Mouse (Mus musculus): ENCODE data around the gene Pdlim5. TPM values are rescaled to one million over a fixed set of nuclear protein-coding genes. Genes with fewer than 3 reads are reported as not detected.

The Pdlim5 gene
- total and polyA plus RNA-seq, 3 experiments = 508 to 668 (median 609) TPM

Other genes starting within 250 kb of the Pdlim5 start
- gene Bmpr1b, start 226.3 kb downstream of the Pdlim5 start, total RNA-seq (2021) = under 1 TPM; 0.29 to 0.30 TPM
- gene Bmpr1b, start 226.3 kb downstream of the Pdlim5 start, polyA plus RNA-seq (2012; rRNA removed) = 0.18 and 0.43 TPM in 2 replicates
- gene Gbp5, start 98.3 kb upstream of the Pdlim5 start, total RNA-seq (2021) = 10 to 100 TPM in 1 of 2 experiments, 1 to 10 TPM in 1; 6.0 to 10.9 TPM
- gene Gbp5, start 98.3 kb upstream of the Pdlim5 start, polyA plus RNA-seq (2012; rRNA removed) = 2.1 and 4.3 TPM in 2 replicates
- gene Gbp7, start 134.6 kb upstream of the Pdlim5 start, total RNA-seq (2021) = 10 to 100 TPM in 1 of 2 experiments, 1 to 10 TPM in 1; 8.3 to 13.9 TPM
- 2.8 and 4.5 TPM in 2 replicates for gene Gbp7, start 134.6 kb upstream of the Pdlim5 start, polyA plus RNA-seq (2012; rRNA removed)
- gene Gbp3, start 164.3 kb upstream of the Pdlim5 start, total RNA-seq (2021) = 10 to 100 TPM; 10.4 to 13.7 TPM
- gene Gbp3, start 164.3 kb upstream of the Pdlim5 start, polyA plus RNA-seq (2012; rRNA removed) = 12.3 and 18.6 TPM in 2 replicates
- under 1 TPM; 0.16 to 0.18 TPM for gene Gbp2b, start 199.2 kb upstream of the Pdlim5 start, total RNA-seq (2021)
- 0.04 TPM in 1 of 2 replicates, not detected in the other for gene Gbp2b, start 199.2 kb upstream of the Pdlim5 start, polyA plus RNA-seq (2012; rRNA removed)
- gene Gbp2, start 224.9 kb upstream of the Pdlim5 start, total RNA-seq (2021) = 10 to 100 TPM; 10.7 to 16.0 TPM
- gene Gbp2, start 224.9 kb upstream of the Pdlim5 start, polyA plus RNA-seq (2012; rRNA removed) = 9.5 and 16.8 TPM in 2 replicates